Mouse (Mus musculus) cerebellum, postnatal 14 days (tissue): ENCODE measurements around the gene Fam117b.

Experiments
- DNase-seq, 2 experiments: peaks; one replicate each; pipeline ENCODE4 v3.0.0; 2021; ENCODE audit warnings: mixed read lengths in 2 of 2

Fam117b gene

GRCm38 (mm10) chr1:59912413-59913157 is at the start of gene Fam117b:
Fam117b (plus strand) TSS chr1:59913006.
- peak; percentile 99 to 100 for DNase-seq

- peak; percentile 15 to 21 for DNase-seq
Measured at GRCm38 (mm10) chr1:59868041-59868440, 44.8 kb upstream of the Fam117b start.

- DNase-seq: no peak
Measured at GRCm38 (mm10) chr1:59874023-59874422, 38.8 kb upstream of the Fam117b start.

GRCm38 (mm10) chr1:59878098-59878497 is 34.7 kb upstream of the Fam117b start:
- no peak for DNase-seq

GRCm38 (mm10) chr1:59883349-59884134 is 29.3 kb upstream of the Fam117b start:
- peak; percentile 87 to 92 for DNase-seq

- DNase-seq: no peak
Measured at GRCm38 (mm10) chr1:59886899-59887298, 25.9 kb upstream of the Fam117b start.

- DNase-seq: no peak
Measured at GRCm38 (mm10) chr1:59888018-59888417, 24.8 kb upstream of the Fam117b start.

- no peak for DNase-seq
Measured at GRCm38 (mm10) chr1:59891185-59891584, 21.6 kb upstream of the Fam117b start.

- DNase-seq: no peak
Measured at GRCm38 (mm10) chr1:59892777-59893176, 20.0 kb upstream of the Fam117b start.

- DNase-seq: no peak
Measured at GRCm38 (mm10) chr1:59894025-59894424, 18.8 kb upstream of the Fam117b start.

GRCm38 (mm10) chr1:59895456-59895855 is 17.4 kb upstream of the Fam117b start:
- peak; percentile 19 to 41 for DNase-seq

- DNase-seq: no peak
Measured at GRCm38 (mm10) chr1:59897147-59897798, 15.5 kb upstream of the Fam117b start.

- no peak for DNase-seq
Measured at GRCm38 (mm10) chr1:59899679-59900078, 13.1 kb upstream of the Fam117b start.

GRCm38 (mm10) chr1:59901082-59901876 is 11.5 kb upstream of the Fam117b start:
- no peak for DNase-seq

GRCm38 (mm10) chr1:59902634-59903033 is 10.2 kb upstream of the Fam117b start:
- DNase-seq: no peak

GRCm38 (mm10) chr1:59904630-59905295 is 8.0 kb upstream of the Fam117b start:
- no peak for DNase-seq

- DNase-seq: no peak
Measured at GRCm38 (mm10) chr1:59905916-59906315, 6.9 kb upstream of the Fam117b start.

- DNase-seq: no peak
Measured at GRCm38 (mm10) chr1:59906819-59907521, 5.8 kb upstream of the Fam117b start.

- no peak for DNase-seq
Measured at GRCm38 (mm10) chr1:59907700-59908099, 5.1 kb upstream of the Fam117b start.

GRCm38 (mm10) chr1:59910941-59911340 is 1.9 kb upstream of the Fam117b start:
- no peak for DNase-seq

- peak; percentile 75 to 77 for DNase-seq
Measured at GRCm38 (mm10) chr1:59913195-59913868, 526 bp downstream of the Fam117b start.
